Mouse (Mus musculus) myocyte (in vitro differentiated cells): ENCODE measurements around the gene Fbxw5. TPM values are rescaled to one million over a fixed set of nuclear protein-coding genes. Genes with fewer than 3 reads are reported as not detected.

ENCODE experiments used
- H3K27me3 ChIP-seq: one replicate; pipeline ENCODE4 v1.6.1; 2011; ENCODE audit not compliant: control insufficient read depth, insufficient read depth, insufficient read length
- H3K36me3 ChIP-seq: one replicate; pipeline ENCODE4 v1.6.1; 2011; ENCODE audit not compliant: control insufficient read depth, insufficient read depth
- H3K4me2 ChIP-seq: one replicate; pipeline ENCODE4 v1.6.1; 2011; ENCODE audit warnings: low read depth, control low read depth
- H3K4me3 ChIP-seq: one replicate; pipeline ENCODE4 v1.5.1; 2011; ENCODE audit warnings: mild to moderate bottlenecking, control low read depth, moderate library complexity
- H3K79me2 ChIP-seq: one replicate; pipeline ENCODE4 v1.6.1; 2011; ENCODE audit not compliant: control insufficient read depth, insufficient read depth
- H3ac ChIP-seq: one replicate; pipeline ENCODE4 v1.6.1; 2011; ENCODE audit not compliant: control insufficient read depth, insufficient read length
- CEBPB ChIP-seq: IDR thresholded peaks from 2 replicates; pipeline ENCODE4 v1.6.1; 2011; ENCODE audit warnings: mild to moderate bottlenecking, moderate library complexity; ENCODE audit not compliant: poor library complexity, insufficient read depth, severe bottlenecking
- E2F4 ChIP-seq: IDR thresholded peaks from one replicate; pipeline ENCODE4 v1.6.1; 2011; ENCODE audit warnings: mild to moderate bottlenecking, control low read depth, moderate library complexity; ENCODE audit not compliant: insufficient read depth
- MAX ChIP-seq: IDR thresholded peaks from one replicate; pipeline ENCODE4 v1.6.1; 2011; ENCODE audit warnings: low read depth, mild to moderate bottlenecking, control low read depth
- MYOD1 ChIP-seq, 3 experiments: IDR thresholded peaks; one replicate each; pipeline ENCODE4 v1.6.1; 2011; ENCODE audit warnings: control low read depth in 2 of 3, low read depth in 2 of 3, mild to moderate bottlenecking in 2 of 3, moderate library complexity in 1 of 3; ENCODE audit not compliant: insufficient read length in 2 of 3, control insufficient read depth in 1 of 3
- MYOG ChIP-seq, 3 experiments: IDR thresholded peaks; one replicate each; pipeline ENCODE4 v1.6.1; 2011; ENCODE audit warnings: control low read depth in 2 of 3, low read depth in 2 of 3, mild to moderate bottlenecking in 2 of 3; ENCODE audit not compliant: insufficient read length in 2 of 3, control insufficient read depth in 1 of 3, insufficient read depth in 1 of 3
- POLR2A ChIP-seq: IDR thresholded peaks from one replicate; pipeline ENCODE4 v1.6.1; 2011; ENCODE audit warnings: low read depth, mild to moderate bottlenecking, control low read depth, moderate library complexity; ENCODE audit not compliant: insufficient read length
- POLR2AphosphoS2 ChIP-seq: IDR thresholded peaks from one replicate; pipeline ENCODE4 v1.6.1; 2011; ENCODE audit warnings: low read depth, control low read depth; ENCODE audit not compliant: insufficient read length
- REST ChIP-seq: IDR thresholded peaks from one replicate; pipeline ENCODE4 v1.6.1; 2011; ENCODE audit warnings: mild to moderate bottlenecking, control low read depth, moderate library complexity; ENCODE audit not compliant: insufficient read depth, insufficient read length
- SRF ChIP-seq: IDR thresholded peaks from one replicate; pipeline ENCODE4 v1.6.1; 2011; ENCODE audit warnings: low read depth; ENCODE audit not compliant: control insufficient read depth, insufficient read length
- TCF12 ChIP-seq: IDR thresholded peaks from one replicate; pipeline ENCODE4 v1.6.1; 2011; ENCODE audit warnings: mild to moderate bottlenecking, control low read depth; ENCODE audit not compliant: poor library complexity, insufficient read depth, severe bottlenecking
- TCF3 ChIP-seq: IDR thresholded peaks from one replicate; pipeline ENCODE4 v1.6.1; 2011; ENCODE audit warnings: low read depth, control low read depth; ENCODE audit not compliant: insufficient read length
- USF1 ChIP-seq: IDR thresholded peaks from one replicate; pipeline ENCODE4 v1.6.1; 2011; ENCODE audit warnings: low read depth, mild to moderate bottlenecking, control low read depth, moderate library complexity
- polyA plus RNA-seq: library from polyadenylated mRNA; unstranded; fragments of >200 nt; fragmentation: generic; extraction: Trizol; gene quantifications from one replicate; pipeline ENCODE4 v1.2.1, GENCODE M21; 2012; ENCODE audit warnings: missing spikeins

Gene Fbxw5
- polyA plus RNA-seq, 1 experiment: 53.6 TPM

GRCm38 (mm10) chr2:25468962-25469915 lies 31.3 kb upstream of the Fbxw5 start:
- peak overlapping the region; percentile 6 for H3K4me2 ChIP-seq
- H3K27me3 ChIP-seq: no peaks in the 10 kb centered on the region
- H3ac ChIP-seq: no peak overlapping the region
- H3K79me2 ChIP-seq: no peaks in the 10 kb centered on the region
- no peak overlapping the region for H3K4me3 ChIP-seq
- TF ChIP-seq USF1 (no peak), MYOD1 (IDR thresholded peaks at IDR 0.05; ENCODE audit: control insufficient read depth in 1 of 3, insufficient read length in 2 of 3, low read depth in 2 of 3) (peak in 2 of 3 experiments; percentile 73 to 76), MYOG (IDR thresholded peaks at IDR 0.05; ENCODE audit: control insufficient read depth in 1 of 3, insufficient read depth in 1 of 3, insufficient read length in 2 of 3, low read depth in 2 of 3) (peak in 2 of 3 experiments; percentile 15 to 73), REST (no peak)
- no peaks in the 10 kb centered on the region for H3K36me3 ChIP-seq

DNA sequence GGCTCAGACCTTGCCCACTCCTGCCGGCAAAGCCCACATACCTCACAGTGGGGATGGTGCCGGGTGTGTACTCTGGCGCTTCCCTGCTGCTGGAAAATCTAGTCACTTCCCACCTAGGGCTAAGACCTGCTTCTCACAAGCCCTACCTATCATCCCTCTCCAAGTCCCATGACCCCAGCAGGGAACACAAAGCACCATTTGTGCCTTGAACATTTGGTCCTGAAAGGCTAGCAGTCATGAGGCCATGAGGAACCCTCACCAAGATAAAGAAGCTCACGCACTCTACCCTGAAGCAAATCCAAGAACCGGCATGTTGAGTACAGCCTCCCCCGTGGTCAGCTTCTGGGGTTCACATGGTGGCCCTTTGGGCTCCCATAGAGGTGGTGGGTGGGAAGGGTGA lies 30.6 kb upstream of the Fbxw5 start, which contains the start of gene Ptgds:
TSS of gene Ptgds (minus strand) at position 78 of the 400 bp plus-strand sequence.
- H3K4me2 ChIP-seq: peak within 1 kb of the TSS; percentile 6
- H3K36me3 ChIP-seq: no peaks in the 10 kb centered on the region
- H3K79me2 ChIP-seq: no peaks in the 10 kb centered on the region
- no peak for TF ChIP-seq E2F4
- TF ChIP-seq POLR2A: no peak
- TF ChIP-seq USF1: no peak
- no peak for TF ChIP-seq CEBPB
- no peak for TF ChIP-seq POLR2AphosphoS2
- TF ChIP-seq MAX: no peak
- TF ChIP-seq REST: no peak
- no peak for TF ChIP-seq TCF3
- no peak for TF ChIP-seq MYOG (IDR thresholded peaks at IDR 0.05; ENCODE audit: control insufficient read depth in 1 of 3, insufficient read depth in 1 of 3, insufficient read length in 2 of 3, low read depth in 2 of 3)
- no peak for TF ChIP-seq TCF12
- no peak for TF ChIP-seq MYOD1 (IDR thresholded peaks at IDR 0.05; ENCODE audit: control insufficient read depth in 1 of 3, insufficient read length in 2 of 3, low read depth in 2 of 3)
- TF ChIP-seq SRF: no peak
- no peak within 1 kb of the TSS for H3K4me3 ChIP-seq
- no peak within 1 kb of the TSS for H3ac ChIP-seq
- H3K27me3 ChIP-seq: peaks cover 1% of the 10 kb centered on the region

GRCm38 (mm10) chr2:25472550-25472949 lies 28.0 kb upstream of the Fbxw5 start:
- Histone ChIP-seq H3K4me3 (no peak overlapping the region), H3K36me3 (no peaks in the 10 kb centered on the region), H3K79me2 (no peaks in the 10 kb centered on the region), H3ac (no peak overlapping the region), H3K27me3 (peaks cover 24% of the 10 kb centered on the region), H3K4me2 (no peak overlapping the region)
- TF ChIP-seq TCF12: no peak
- TF ChIP-seq REST: no peak
- no peak for TF ChIP-seq MAX
- no peak for TF ChIP-seq SRF
- no peak for TF ChIP-seq E2F4
- no peak for TF ChIP-seq USF1
- TF ChIP-seq TCF3: no peak
- no peak for TF ChIP-seq POLR2A
- TF ChIP-seq MYOD1 (IDR thresholded peaks at IDR 0.05; ENCODE audit: control insufficient read depth in 1 of 3, insufficient read length in 2 of 3, low read depth in 2 of 3): no peak
- TF ChIP-seq MYOG (IDR thresholded peaks at IDR 0.05; ENCODE audit: control insufficient read depth in 1 of 3, insufficient read depth in 1 of 3, insufficient read length in 2 of 3, low read depth in 2 of 3): no peak
- TF ChIP-seq POLR2AphosphoS2: no peak

- Histone ChIP-seq H3ac (no peak overlapping the region), H3K27me3 (peaks cover 34% of the 10 kb centered on the region), H3K4me2 (no peak overlapping the region), H3K4me3 (no peak overlapping the region), H3K36me3 (no peaks in the 10 kb centered on the region), H3K79me2 (no peaks in the 10 kb centered on the region)
- TF ChIP-seq TCF3: no peak
- TF ChIP-seq MYOG (IDR thresholded peaks at IDR 0.05; ENCODE audit: control insufficient read depth in 1 of 3, insufficient read depth in 1 of 3, insufficient read length in 2 of 3, low read depth in 2 of 3): no peak
- no peak for TF ChIP-seq MAX
- TF ChIP-seq POLR2AphosphoS2: no peak
- TF ChIP-seq MYOD1 (IDR thresholded peaks at IDR 0.05; ENCODE audit: control insufficient read depth in 1 of 3, insufficient read length in 2 of 3, low read depth in 2 of 3): no peak
- no peak for TF ChIP-seq POLR2A
- TF ChIP-seq REST: no peak
- TF ChIP-seq CEBPB: no peak
- TF ChIP-seq TCF12: no peak
- no peak for TF ChIP-seq USF1
- no peak for TF ChIP-seq SRF
- TF ChIP-seq E2F4: no peak
Observed at GRCm38 (mm10) chr2:25477541-25477940, 23.0 kb upstream of the Fbxw5 start.
